Mouse (Mus musculus) heart, embryonic 10.5 days (tissue): ENCODE measurements around the gene Mrgprx1. TPM values are rescaled to one million over a fixed set of nuclear protein-coding genes. Genes with fewer than 3 reads are reported as not detected.

Source experiments
- DNase-seq: peaks from one replicate; pipeline ENCODE4 v3.0.0-alpha.2; 2017; ENCODE audit warnings: low spot score
- H3K27ac ChIP-seq: fragments of 300-500 bp; sonication (generic); 2 replicates; pipeline ENCODE4 v1.5.1; 2016; ENCODE audit warnings: mild to moderate bottlenecking
- H3K27me3 ChIP-seq: fragments of 300-500 bp; sonication (generic); 2 replicates; pipeline ENCODE4 v1.6.1; 2016; ENCODE audit warnings: mild to moderate bottlenecking; ENCODE audit not compliant: poor library complexity, insufficient read depth, severe bottlenecking
- H3K36me3 ChIP-seq: fragments of 300-500 bp; sonication (generic); 2 replicates; pipeline ENCODE4 v1.6.1; 2016; ENCODE audit warnings: mild to moderate bottlenecking, moderate library complexity
- H3K4me1 ChIP-seq: fragments of 300-500 bp; sonication (generic); 2 replicates; pipeline ENCODE4 v1.6.1; 2016; ENCODE audit warnings: mild to moderate bottlenecking
- H3K4me3 ChIP-seq: fragments of 300-500 bp; sonication (generic); 2 replicates; pipeline ENCODE4 v1.5.1; 2016; ENCODE audit warnings: mild to moderate bottlenecking, moderate library complexity
- H3K9me3 ChIP-seq: fragments of 300-500 bp; sonication (generic); 2 replicates; pipeline ENCODE4 v1.6.1; 2016; ENCODE audit warnings: mild to moderate bottlenecking, moderate library complexity
- WGBS: fragments of 180-500 bp; shearing (Covaris S2); methylation state at CpG from one replicate; pipeline ENCODE4 v1.1.7; 2016; 5-methylcytosine and 5-hydroxymethylcytosine counted together
- polyA plus RNA-seq: library from polyadenylated mRNA; unstranded; fragments of >200 nt; fragmentation: Nextera tagmentation; extraction: Ambion mirVana; gene quantifications from 2 replicates; pipeline ENCODE4 v1.2.1, GENCODE M21; 2016

The Mrgprx1 gene
- polyA plus RNA-seq: not detected in 2 replicates

DNA sequence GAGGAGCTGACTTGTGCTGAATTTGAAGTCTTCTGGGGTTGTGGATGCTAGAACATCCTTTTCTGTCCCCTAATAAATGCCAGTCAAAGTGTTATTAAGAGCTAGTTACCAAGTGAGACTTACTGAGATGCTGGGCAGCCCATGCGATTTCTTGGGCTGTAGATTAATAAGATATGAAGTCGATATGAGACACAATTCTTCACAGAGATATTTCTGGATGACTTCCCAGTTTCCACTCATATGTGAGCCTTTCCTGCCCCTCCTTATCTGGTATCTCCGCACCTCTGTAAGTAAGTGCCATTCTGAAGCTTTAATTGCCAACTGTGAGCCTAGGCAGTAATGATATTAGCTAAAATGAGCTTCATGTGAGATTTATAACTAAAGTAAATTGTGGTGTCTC, at the start of gene Mrgprx1:
TSS of gene Mrgprx1 (minus strand) at position 101 of the 400 bp plus-strand sequence.
- no peaks in the 10 kb centered on the region for H3K4me1 ChIP-seq
- no peaks in the 10 kb centered on the region for H3K36me3 ChIP-seq
- H3K4me3 ChIP-seq: no peak within 1 kb of the TSS
- H3K27me3 ChIP-seq: no peaks in the 10 kb centered on the region
- no peaks in the 10 kb centered on the region for H3K9me3 ChIP-seq
- no peak for DNase-seq
- no peak within 1 kb of the TSS for H3K27ac ChIP-seq
- 69% methylated on average over 3 of the region's 3 CpGs for WGBS

GRCm38 (mm10) chr7:48075521-48075920, 48.1 kb upstream of the Mrgprx1 start:
- Histone ChIP-seq H3K4me1 (no peaks in the 10 kb centered on the region), H3K4me3 (no peak overlapping the region), H3K27ac (no peak overlapping the region), H3K9me3 (no peaks in the 10 kb centered on the region), H3K27me3 (no peaks in the 10 kb centered on the region), H3K36me3 (no peaks in the 10 kb centered on the region)
- no peak for DNase-seq

DNA sequence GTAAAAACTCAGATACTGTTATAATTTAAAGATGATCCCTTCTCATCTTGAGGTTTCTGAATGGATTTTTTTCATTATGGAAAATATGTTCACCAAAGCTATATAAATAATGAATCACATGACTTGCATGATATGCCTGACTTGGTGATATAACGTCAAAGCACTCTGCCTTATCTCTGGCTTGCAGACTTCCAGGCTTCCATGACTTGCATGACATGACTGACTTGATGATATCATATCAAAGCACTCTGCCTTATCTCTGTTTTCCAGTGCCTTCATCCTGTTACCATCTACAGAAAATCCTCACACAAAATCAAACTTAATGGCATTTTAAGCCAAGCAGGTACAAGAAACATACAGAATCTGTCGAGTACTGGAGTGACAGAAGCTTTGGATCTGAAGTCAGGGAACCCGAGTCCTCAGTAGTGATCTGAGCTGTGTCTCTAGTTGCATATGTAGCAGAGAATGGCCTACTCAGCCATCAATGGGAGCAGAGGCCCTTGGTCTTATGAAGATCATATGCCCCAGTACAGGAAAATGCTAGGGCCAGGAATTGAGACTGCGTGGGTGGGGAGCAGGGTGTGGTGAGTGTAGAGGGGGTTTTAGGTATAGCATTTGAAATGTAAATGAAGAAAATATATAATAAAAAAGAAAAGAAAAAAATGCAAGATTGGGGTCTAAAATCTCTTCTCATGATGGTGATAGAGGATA, 19.2 kb upstream of the Mrgprx1 start:
- Histone ChIP-seq H3K27me3 (no peaks in the 10 kb centered on the region), H3K9me3 (no peaks in the 10 kb centered on the region), H3K36me3 (no peaks in the 10 kb centered on the region), H3K4me1 (no peaks in the 10 kb centered on the region), H3K27ac (no peak overlapping the region), H3K4me3 (no peak overlapping the region)
- no peak for DNase-seq
- 37% methylated on average over 4 of the region's 4 CpGs for WGBS

GRCm38 (mm10) chr7:48044046-48044445, 16.6 kb upstream of the Mrgprx1 start:
- Histone ChIP-seq H3K4me1 (no peaks in the 10 kb centered on the region), H3K36me3 (no peaks in the 10 kb centered on the region), H3K27ac (no peak overlapping the region), H3K27me3 (no peaks in the 10 kb centered on the region), H3K4me3 (no peak overlapping the region), H3K9me3 (no peaks in the 10 kb centered on the region)
- no peak for DNase-seq
- WGBS: 17% methylated on average over 1 of the region's 1 CpGs

DNA sequence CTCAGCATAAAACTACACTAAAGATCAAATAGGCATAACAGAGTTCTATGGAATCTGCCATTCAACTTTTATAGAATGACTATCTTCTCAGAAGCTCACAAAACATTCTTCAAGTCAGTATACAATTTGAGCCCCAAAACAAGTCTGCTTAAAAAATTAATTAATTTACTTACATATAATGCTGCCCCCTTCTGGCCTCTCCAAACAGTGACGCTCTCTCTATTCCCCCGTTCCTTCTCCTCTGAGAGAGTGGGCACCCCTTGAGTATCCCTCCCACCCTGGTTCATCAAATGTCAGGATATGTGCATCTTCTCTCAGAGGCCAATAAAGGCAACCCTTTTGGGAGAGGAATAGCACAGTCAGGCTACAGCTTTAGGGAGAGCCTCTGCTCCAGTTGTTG, 9.5 kb downstream of the Mrgprx1 start:
- WGBS: 41% methylated on average over 2 of the region's 2 CpGs
- Histone ChIP-seq H3K27ac (no peak overlapping the region), H3K4me3 (no peak overlapping the region), H3K4me1 (no peaks in the 10 kb centered on the region), H3K9me3 (no peaks in the 10 kb centered on the region), H3K36me3 (no peaks in the 10 kb centered on the region), H3K27me3 (no peaks in the 10 kb centered on the region)
- DNase-seq: no peak

DNA sequence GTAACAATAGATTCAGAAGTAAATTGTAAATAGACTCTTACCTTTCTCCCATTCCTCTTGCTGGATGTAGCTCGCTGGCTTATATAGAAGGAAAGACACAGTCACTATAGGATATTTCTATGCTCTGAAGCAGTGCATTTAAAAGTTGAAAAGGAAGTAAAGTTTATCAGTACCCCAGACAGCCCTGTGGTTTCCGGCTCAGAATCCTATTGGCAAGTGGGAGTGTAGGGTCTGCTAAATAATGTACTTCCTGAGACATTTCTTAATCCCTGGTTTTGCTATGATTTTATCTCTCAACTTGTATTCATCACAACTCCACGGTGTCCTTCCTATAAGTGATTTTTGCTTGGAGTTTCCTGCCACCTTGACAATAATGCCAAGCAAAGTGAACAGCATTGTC, 31.7 kb downstream of the Mrgprx1 start:
- H3K4me1 ChIP-seq: no peaks in the 10 kb centered on the region
- DNase-seq: no peak
- WGBS: 59% methylated on average over 3 of the region's 3 CpGs
- no peaks in the 10 kb centered on the region for H3K9me3 ChIP-seq
- H3K27ac ChIP-seq: no peak overlapping the region
- H3K27me3 ChIP-seq: no peaks in the 10 kb centered on the region
- no peaks in the 10 kb centered on the region for H3K36me3 ChIP-seq
- no peak overlapping the region for H3K4me3 ChIP-seq

DNA sequence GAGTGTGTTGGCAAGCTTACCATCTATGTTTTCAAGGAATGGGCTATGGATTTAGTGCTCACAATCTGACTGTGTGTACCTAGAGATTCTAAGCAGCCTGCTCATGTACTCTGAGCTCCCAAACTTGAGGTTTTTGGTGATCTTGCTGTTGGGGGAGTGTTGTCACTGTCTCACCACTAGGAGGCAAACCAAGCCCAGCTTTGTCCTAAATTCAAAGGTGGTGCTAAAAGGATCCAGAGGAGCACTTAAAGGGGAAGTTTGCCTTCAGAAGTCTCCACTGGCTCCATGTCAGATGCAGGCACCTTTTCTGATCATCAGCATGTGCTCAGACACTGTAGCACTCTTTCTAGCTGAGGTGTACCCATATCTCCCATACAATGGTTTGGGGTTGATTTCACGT, 40.6 kb downstream of the Mrgprx1 start:
- Histone ChIP-seq H3K4me1 (no peaks in the 10 kb centered on the region), H3K27me3 (no peaks in the 10 kb centered on the region), H3K9me3 (no peaks in the 10 kb centered on the region), H3K36me3 (no peaks in the 10 kb centered on the region), H3K4me3 (no peak overlapping the region), H3K27ac (no peak overlapping the region)
- WGBS: 67% methylated on average over 1 of the region's 1 CpGs
- DNase-seq: no peak

DNA sequence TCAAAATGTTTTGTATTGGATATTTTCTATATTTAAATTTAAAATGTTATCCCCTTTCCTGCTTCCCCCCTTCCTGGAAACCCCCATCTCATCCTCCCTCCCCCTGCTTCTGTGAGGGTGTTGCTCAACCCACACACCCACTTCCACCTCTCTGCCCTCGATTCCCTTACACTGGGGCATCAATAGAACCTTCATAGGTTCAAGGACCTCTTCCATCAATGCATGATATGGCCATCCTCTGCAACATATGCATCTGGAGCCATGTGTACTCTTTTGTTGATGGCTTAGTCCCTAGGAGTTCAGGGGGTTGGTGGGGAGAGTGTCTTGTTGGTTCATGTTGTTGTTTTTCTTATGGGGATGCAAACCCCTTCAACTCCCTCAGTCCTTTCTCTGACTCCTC, 45.4 kb downstream of the Mrgprx1 start, which contains the start of gene Mrgpra4:
TSS of gene Mrgpra4 (minus strand) at position 101 of the 400 bp plus-strand sequence.
- Histone ChIP-seq H3K9me3 (no peaks in the 10 kb centered on the region), H3K36me3 (no peaks in the 10 kb centered on the region), H3K27me3 (no peaks in the 10 kb centered on the region), H3K27ac (no peak within 1 kb of the TSS), H3K4me3 (no peak within 1 kb of the TSS), H3K4me1 (no peaks in the 10 kb centered on the region)
- WGBS: 72% methylated on average over 1 of the region's 1 CpGs
- no peak for DNase-seq

Other genes with a start within 250 kb of the Mrgprx1 start
- gene Mrgpra4, start 45.5 kb downstream of the Mrgprx1 start, polyA plus RNA-seq: not detected in 2 replicates
- gene Mrgprb5, start 141.4 kb upstream of the Mrgprx1 start, polyA plus RNA-seq: not detected in 2 replicates
- not detected in 2 replicates for gene Mrgprb4, start 171.7 kb upstream of the Mrgprx1 start, polyA plus RNA-seq